Mouse (Mus musculus): ENCODE measurements around the gene Smgc. TPM values are rescaled to one million over a fixed set of nuclear protein-coding genes. Genes with fewer than 3 reads are reported as not detected.
"Not testable (repeated sequence)": the region's sequence is repeated elsewhere in the genome, so short reads cannot be mapped to it uniquely, and the experiment has no call there.

The Smgc gene
- polyA plus RNA-seq (2014; fragmentation: Nextera tagmentation; extraction: Ambion mirVana): not detected in 2 replicates

DNA sequence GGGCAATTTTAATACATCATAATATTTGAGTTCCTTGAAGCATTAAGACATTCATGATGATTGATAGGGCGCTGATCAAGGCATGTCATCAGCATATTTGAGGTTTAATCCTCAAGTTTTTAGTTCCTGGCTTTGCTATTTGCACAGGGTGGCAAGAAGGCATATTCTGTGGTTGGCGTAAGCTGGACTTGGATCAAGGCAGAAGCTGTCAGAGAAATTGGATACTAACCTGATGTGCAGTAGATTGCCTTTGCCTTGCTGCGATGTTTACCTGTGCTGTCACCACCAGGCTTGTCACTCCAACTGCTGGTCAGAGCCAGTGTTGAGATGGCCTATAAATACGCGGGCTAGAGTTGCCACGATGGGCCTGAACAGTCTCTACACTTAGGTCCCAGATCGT, at the start of gene Smgc:
Smgc (plus strand) TSS at position 301 of the 400 bp plus-strand sequence.
- Histone ChIP-seq H3K9me3 (ENCODE audit: control insufficient read depth, low read length) (no peaks in the 10 kb centered on the region), H3K9ac (replicated peaks; ENCODE audit: low read depth, low read length) (no peak within 1 kb of the TSS), H3K4me2 (ENCODE audit: low read depth, low read length) (no peak within 1 kb of the TSS), H3K36me3 (ENCODE audit: control insufficient read depth, insufficient read depth, low read length) (no peaks in the 10 kb centered on the region), H3K4me3 (ENCODE audit: low read depth, low read length) (no peak within 1 kb of the TSS), H3K27me3 (ENCODE audit: control insufficient read depth, insufficient read depth, low read length) (no peaks in the 10 kb centered on the region), H3K4me1 (ENCODE audit: control insufficient read depth, insufficient read depth, low read length) (no peaks in the 10 kb centered on the region), H3K27ac (ENCODE audit: low read depth, low read length) (no peak within 1 kb of the TSS)
- no peak for ATAC-seq (ENCODE audit: low read depth)
- WGBS: 90% methylated on average over 7 of the region's 7 CpGs

DNA sequence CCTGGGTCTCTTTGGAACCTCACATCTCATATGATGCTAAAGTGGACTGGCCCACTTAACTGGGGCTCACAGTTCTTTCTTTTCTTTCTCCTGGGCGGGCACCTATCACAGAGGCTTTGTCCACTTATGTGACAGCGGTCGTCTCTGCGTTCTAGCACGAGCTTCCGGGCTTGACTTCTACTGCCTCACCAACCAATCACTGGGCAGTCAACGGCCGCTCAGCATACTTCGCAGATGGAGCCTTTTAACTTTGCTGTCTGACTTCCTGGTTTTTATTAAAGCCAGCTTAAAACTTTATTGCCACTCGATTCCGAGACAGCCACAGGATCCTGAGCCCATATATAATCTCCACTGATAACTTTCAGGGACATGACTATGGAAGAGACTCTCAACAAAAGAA, 49.7 kb upstream of the Smgc start:
- Histone ChIP-seq H3K4me2 (ENCODE audit: low read depth, low read length) (no peak overlapping the region), H3K27ac (ENCODE audit: low read depth, low read length) (no peak overlapping the region), H3K27me3 (ENCODE audit: control insufficient read depth, insufficient read depth, low read length) (no peaks in the 10 kb centered on the region), H3K36me3 (ENCODE audit: control insufficient read depth, insufficient read depth, low read length) (no peaks in the 10 kb centered on the region), H3K9me3 (ENCODE audit: control insufficient read depth, low read length) (no peaks in the 10 kb centered on the region), H3K9ac (replicated peaks; ENCODE audit: low read depth, low read length) (no peak overlapping the region), H3K4me3 (ENCODE audit: low read depth, low read length) (no peak overlapping the region), H3K4me1 (ENCODE audit: control insufficient read depth, insufficient read depth, low read length) (no peaks in the 10 kb centered on the region)
- 91% methylated on average over 11 of the region's 11 CpGs for WGBS
- no peak for ATAC-seq (ENCODE audit: low read depth)

DNA sequence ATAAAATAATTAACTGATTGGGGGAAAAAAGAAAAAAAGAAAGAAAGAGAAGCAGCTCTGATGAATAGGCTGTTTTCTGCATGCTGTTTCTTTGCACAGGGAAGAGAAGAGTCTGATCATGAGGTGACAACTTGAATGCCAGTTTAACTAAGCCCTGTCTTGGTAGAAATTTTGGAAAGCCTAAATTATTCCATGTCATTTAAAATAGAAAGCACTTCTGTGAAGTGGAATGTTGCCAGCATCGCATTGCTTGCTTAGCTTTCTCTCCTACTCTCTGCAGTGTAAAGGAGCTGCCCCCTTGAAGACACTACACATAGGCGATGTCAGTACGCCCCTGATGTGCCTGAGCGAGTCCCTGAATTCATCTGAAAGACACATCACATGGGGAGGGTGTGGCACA, 31.6 kb upstream of the Smgc start:
- WGBS: 92% methylated on average over 4 of the region's 4 CpGs
- H3K27ac ChIP-seq (ENCODE audit: low read depth, low read length): no peak overlapping the region
- no peak overlapping the region for H3K9ac ChIP-seq (replicated peaks; ENCODE audit: low read depth, low read length)
- no peaks in the 10 kb centered on the region for H3K4me1 ChIP-seq (ENCODE audit: control insufficient read depth, insufficient read depth, low read length)
- no peak overlapping the region for H3K4me2 ChIP-seq (ENCODE audit: low read depth, low read length)
- H3K9me3 ChIP-seq (ENCODE audit: control insufficient read depth, low read length): no peaks in the 10 kb centered on the region
- no peak overlapping the region for H3K4me3 ChIP-seq (ENCODE audit: low read depth, low read length)
- H3K27me3 ChIP-seq (ENCODE audit: control insufficient read depth, insufficient read depth, low read length): no peaks in the 10 kb centered on the region
- ATAC-seq (ENCODE audit: low read depth): no peak
- H3K36me3 ChIP-seq (ENCODE audit: control insufficient read depth, insufficient read depth, low read length): no peaks in the 10 kb centered on the region

DNA sequence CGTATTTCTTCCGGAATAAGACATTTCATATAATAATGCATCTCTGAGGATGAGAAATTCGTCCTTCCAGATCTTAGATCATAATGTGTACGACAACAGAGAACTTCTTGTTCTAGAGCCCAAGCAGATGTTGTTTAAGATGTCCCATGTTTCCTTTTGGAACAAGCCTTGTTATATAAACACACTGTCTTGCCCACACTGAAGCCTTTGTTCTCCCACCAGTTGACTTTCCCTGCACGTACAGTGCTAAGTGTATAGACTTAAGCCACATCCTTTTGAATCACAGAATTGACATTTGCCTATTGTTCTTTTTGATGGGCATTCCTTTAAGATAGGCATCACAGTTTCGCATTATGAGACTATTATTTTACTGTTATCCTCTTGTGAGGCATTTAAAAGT, 2.7 kb upstream of the Smgc start:
- no peaks in the 10 kb centered on the region for H3K36me3 ChIP-seq (ENCODE audit: control insufficient read depth, insufficient read depth, low read length)
- no peak overlapping the region for H3K9ac ChIP-seq (replicated peaks; ENCODE audit: low read depth, low read length)
- no peak for ATAC-seq (ENCODE audit: low read depth)
- no peaks in the 10 kb centered on the region for H3K4me1 ChIP-seq (ENCODE audit: control insufficient read depth, insufficient read depth, low read length)
- H3K4me2 ChIP-seq (ENCODE audit: low read depth, low read length): no peak overlapping the region
- H3K4me3 ChIP-seq (ENCODE audit: low read depth, low read length): no peak overlapping the region
- no peaks in the 10 kb centered on the region for H3K9me3 ChIP-seq (ENCODE audit: control insufficient read depth, low read length)
- 81% methylated on average over 6 of the region's 6 CpGs for WGBS
- no peak overlapping the region for H3K27ac ChIP-seq (ENCODE audit: low read depth, low read length)
- no peaks in the 10 kb centered on the region for H3K27me3 ChIP-seq (ENCODE audit: control insufficient read depth, insufficient read depth, low read length)

DNA sequence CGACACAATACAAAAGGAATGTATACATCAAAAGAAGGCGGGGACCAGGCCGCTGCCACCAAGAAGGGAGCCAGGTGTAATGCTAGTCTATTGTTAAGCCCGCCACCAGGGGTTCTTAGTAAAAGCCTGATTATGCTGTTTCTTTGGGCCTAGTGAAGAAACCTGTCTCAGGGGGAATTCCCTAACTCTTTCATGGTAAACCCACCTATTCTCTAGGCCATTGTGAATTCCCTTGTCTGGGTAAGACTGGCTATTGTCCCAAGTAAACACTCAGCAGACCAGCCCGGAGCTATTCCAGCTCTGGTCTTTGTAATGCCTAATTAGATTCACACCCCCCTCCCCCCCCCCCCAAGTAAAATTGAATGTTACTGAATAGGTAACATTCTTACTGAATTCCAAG, 26.1 kb downstream of the Smgc start:
- not testable (repeated sequence) for H3K27ac ChIP-seq (ENCODE audit: low read depth, low read length); H3K4me2 ChIP-seq (ENCODE audit: low read depth, low read length); H3K27me3 ChIP-seq (ENCODE audit: control insufficient read depth, insufficient read depth, low read length); H3K4me1 ChIP-seq (ENCODE audit: control insufficient read depth, insufficient read depth, low read length); ATAC-seq (ENCODE audit: low read depth); H3K36me3 ChIP-seq (ENCODE audit: control insufficient read depth, insufficient read depth, low read length); H3K9ac ChIP-seq (replicated peaks; ENCODE audit: low read depth, low read length); H3K9me3 ChIP-seq (ENCODE audit: control insufficient read depth, low read length); H3K4me3 ChIP-seq (ENCODE audit: low read depth, low read length)
- 16% methylated on average over 5 of the region's 5 CpGs for WGBS

DNA sequence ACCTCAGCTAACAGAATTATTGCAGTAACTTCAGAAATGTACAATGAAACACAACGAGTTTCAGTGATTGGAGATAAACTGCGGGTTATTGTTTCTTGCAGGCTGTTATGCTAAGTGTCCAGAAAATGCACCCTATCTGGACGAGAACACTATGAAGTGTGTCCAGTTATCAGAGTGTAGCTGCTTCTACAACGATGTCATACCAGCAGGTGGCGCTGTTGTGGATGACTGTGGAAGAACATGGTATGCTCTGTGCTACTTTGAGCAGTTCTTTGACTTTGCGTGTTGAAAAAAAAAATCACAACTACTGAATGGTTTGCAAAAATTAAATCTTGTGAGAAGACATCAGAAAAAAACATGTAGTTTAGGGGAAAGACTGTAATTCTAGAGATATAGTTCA, 62.2 kb downstream of the Smgc start:
- no peak overlapping the region for H3K4me2 ChIP-seq (ENCODE audit: low read depth, low read length)
- no peak for ATAC-seq (ENCODE audit: low read depth)
- H3K4me1 ChIP-seq (ENCODE audit: control insufficient read depth, insufficient read depth, low read length): no peaks in the 10 kb centered on the region
- WGBS: 64% methylated on average over 6 of the region's 6 CpGs
- H3K27me3 ChIP-seq (ENCODE audit: control insufficient read depth, insufficient read depth, low read length): no peaks in the 10 kb centered on the region
- no peak overlapping the region for H3K9ac ChIP-seq (replicated peaks; ENCODE audit: low read depth, low read length)
- no peaks in the 10 kb centered on the region for H3K9me3 ChIP-seq (ENCODE audit: control insufficient read depth, low read length)
- H3K27ac ChIP-seq (ENCODE audit: low read depth, low read length): no peak overlapping the region
- no peaks in the 10 kb centered on the region for H3K36me3 ChIP-seq (ENCODE audit: control insufficient read depth, insufficient read depth, low read length)
- H3K4me3 ChIP-seq (ENCODE audit: low read depth, low read length): no peak overlapping the region

DNA sequence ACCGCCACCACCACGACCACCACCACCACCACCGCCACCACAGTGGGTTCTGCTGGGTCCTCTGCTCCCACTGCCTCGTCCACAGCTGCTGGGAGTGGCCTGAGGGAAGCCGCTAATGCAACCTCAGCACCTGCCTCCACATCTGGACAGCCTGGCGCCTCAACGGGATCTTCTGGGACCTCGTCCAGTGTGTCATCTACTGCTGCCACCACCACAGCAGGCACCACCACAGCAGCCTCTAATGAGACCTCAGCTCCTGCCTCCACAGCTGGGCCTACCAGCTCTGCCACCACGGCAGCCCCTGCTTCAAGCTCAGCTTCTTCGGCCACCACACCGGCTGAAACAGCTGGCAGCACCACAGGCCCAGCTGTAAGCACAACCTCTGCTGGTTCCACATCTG, 69.0 kb downstream of the Smgc start:
- not testable (repeated sequence) for H3K4me3 ChIP-seq (ENCODE audit: low read depth, low read length); H3K9ac ChIP-seq (replicated peaks; ENCODE audit: low read depth, low read length); H3K27ac ChIP-seq (ENCODE audit: low read depth, low read length); H3K4me2 ChIP-seq (ENCODE audit: low read depth, low read length); H3K4me1 ChIP-seq (ENCODE audit: control insufficient read depth, insufficient read depth, low read length); H3K27me3 ChIP-seq (ENCODE audit: control insufficient read depth, insufficient read depth, low read length); H3K36me3 ChIP-seq (ENCODE audit: control insufficient read depth, insufficient read depth, low read length); ATAC-seq (ENCODE audit: low read depth); H3K9me3 ChIP-seq (ENCODE audit: control insufficient read depth, low read length)
- WGBS: no CpG with 5 or more reads among the region's 11 CpGs

Other genes starting within 250 kb of the Smgc start
- gene Lrrk2, start 165.1 kb upstream of the Smgc start, polyA plus RNA-seq (2014; fragmentation: Nextera tagmentation; extraction: Ambion mirVana): 2.3 and 2.8 TPM in 2 replicates
- 72.3 and 90.5 TPM in 2 replicates for gene Cntn1, start 212.9 kb downstream of the Smgc start, polyA plus RNA-seq (2014; fragmentation: Nextera tagmentation; extraction: Ambion mirVana)